Mouse (Mus musculus): ENCODE data around the gene Csmd2. TPM values are rescaled to one million over a fixed set of nuclear protein-coding genes. Genes with fewer than 3 reads are reported as not detected.

Csmd2 gene
- polyA plus RNA-seq, 1 experiment, result 0.03 TPM

- Histone ChIP-seq H3K27ac (ENCODE audit: insufficient read depth, low read depth, low read length) (no peak overlapping the region), H3K36me3 (ENCODE audit: control insufficient read depth, insufficient read depth, low read length) (no peaks in the 10 kb centered on the region), H3K4me1 (ENCODE audit: control insufficient read depth, insufficient read depth, low read length) (no peaks in the 10 kb centered on the region), H3K27me3 (replicated peaks; ENCODE audit: control insufficient read depth, insufficient read depth, low read length) (no peaks in the 10 kb centered on the region), H3K4me3 (ENCODE audit: insufficient read depth, low read depth, low read length) (no peak overlapping the region)
- no peak for TF ChIP-seq POLR2A (IDR thresholded peaks at IDR 0.05; ENCODE audit: low read depth, low read length)
- DNase-seq, result no peak
- 81% methylated on average over 3 of the region's 3 CpGs for WGBS
Observed at GRCm38 (mm10) chr4:127972976-127973375, 14.7 kb upstream of the Csmd2 start.

- DNase-seq, result no peak
- Histone ChIP-seq H3K27ac (ENCODE audit: insufficient read depth, low read depth, low read length) (no peak overlapping the region), H3K4me1 (ENCODE audit: control insufficient read depth, insufficient read depth, low read length) (no peaks in the 10 kb centered on the region), H3K27me3 (replicated peaks; ENCODE audit: control insufficient read depth, insufficient read depth, low read length) (no peaks in the 10 kb centered on the region), H3K4me3 (ENCODE audit: insufficient read depth, low read depth, low read length) (no peak overlapping the region), H3K36me3 (ENCODE audit: control insufficient read depth, insufficient read depth, low read length) (no peaks in the 10 kb centered on the region)
- TF ChIP-seq CTCF (conservative IDR thresholded peaks at IDR 0.05; ENCODE audit: insufficient read depth, insufficient read length, low read depth, low read length), result no peak
- TF ChIP-seq POLR2A (IDR thresholded peaks at IDR 0.05; ENCODE audit: low read depth, low read length), result no peak
- WGBS, result 83% methylated on average over 6 of the region's 6 CpGs
Observed at GRCm38 (mm10) chr4:127981125-127981524, 6.5 kb upstream of the Csmd2 start.

DNA sequence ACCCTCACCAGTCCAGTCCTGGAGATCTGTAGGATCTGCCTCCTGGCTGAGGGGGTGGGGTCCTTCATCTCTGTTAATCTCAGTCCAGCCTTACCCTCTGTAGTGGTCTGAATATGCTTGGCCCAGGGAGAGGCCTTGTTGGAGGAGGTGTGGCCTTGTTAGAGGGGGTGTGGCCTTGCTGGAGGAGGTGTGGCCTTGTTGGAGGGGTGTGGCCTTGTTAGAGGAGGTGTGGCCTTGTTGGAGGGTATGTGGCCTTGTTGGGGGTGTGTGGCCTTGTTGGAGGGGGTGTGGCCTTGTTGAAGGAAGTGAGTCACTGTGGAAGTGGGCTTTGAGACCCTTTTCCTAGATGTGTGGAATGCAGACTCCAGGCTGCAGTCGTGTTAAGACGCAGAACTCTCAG, 3.2 kb upstream of the Csmd2 start:
- DNase-seq, result no peak
- no peak for TF ChIP-seq CTCF (conservative IDR thresholded peaks at IDR 0.05; ENCODE audit: insufficient read depth, insufficient read length, low read depth, low read length)
- TF ChIP-seq POLR2A (IDR thresholded peaks at IDR 0.05; ENCODE audit: low read depth, low read length), result no peak
- H3K27ac ChIP-seq (ENCODE audit: insufficient read depth, low read depth, low read length), result no peak overlapping the region
- no peaks in the 10 kb centered on the region for H3K4me1 ChIP-seq (ENCODE audit: control insufficient read depth, insufficient read depth, low read length)
- no peaks in the 10 kb centered on the region for H3K36me3 ChIP-seq (ENCODE audit: control insufficient read depth, insufficient read depth, low read length)
- WGBS, result 85% methylated on average over 2 of the region's 2 CpGs
- 0 out of 2 replicates have a peak, but pooled peaks cover 1% of the 10 kb centered on the region for H3K27me3 ChIP-seq (replicated peaks; ENCODE audit: control insufficient read depth, insufficient read depth, low read length)
- no peak overlapping the region for H3K4me3 ChIP-seq (ENCODE audit: insufficient read depth, low read depth, low read length)

GRCm38 (mm10) chr4:127985874-127986273, 1.8 kb upstream of the Csmd2 start:
- WGBS, result 12% methylated on average over 10 of the region's 10 CpGs
- 0 out of 2 replicates have a peak, but pooled peaks cover 1% of the 10 kb centered on the region for H3K27me3 ChIP-seq (replicated peaks; ENCODE audit: control insufficient read depth, insufficient read depth, low read length)
- TF ChIP-seq CTCF (conservative IDR thresholded peaks at IDR 0.05; ENCODE audit: insufficient read depth, insufficient read length, low read depth, low read length) (no peak), POLR2A (IDR thresholded peaks at IDR 0.05; ENCODE audit: low read depth, low read length) (no peak)

DNA sequence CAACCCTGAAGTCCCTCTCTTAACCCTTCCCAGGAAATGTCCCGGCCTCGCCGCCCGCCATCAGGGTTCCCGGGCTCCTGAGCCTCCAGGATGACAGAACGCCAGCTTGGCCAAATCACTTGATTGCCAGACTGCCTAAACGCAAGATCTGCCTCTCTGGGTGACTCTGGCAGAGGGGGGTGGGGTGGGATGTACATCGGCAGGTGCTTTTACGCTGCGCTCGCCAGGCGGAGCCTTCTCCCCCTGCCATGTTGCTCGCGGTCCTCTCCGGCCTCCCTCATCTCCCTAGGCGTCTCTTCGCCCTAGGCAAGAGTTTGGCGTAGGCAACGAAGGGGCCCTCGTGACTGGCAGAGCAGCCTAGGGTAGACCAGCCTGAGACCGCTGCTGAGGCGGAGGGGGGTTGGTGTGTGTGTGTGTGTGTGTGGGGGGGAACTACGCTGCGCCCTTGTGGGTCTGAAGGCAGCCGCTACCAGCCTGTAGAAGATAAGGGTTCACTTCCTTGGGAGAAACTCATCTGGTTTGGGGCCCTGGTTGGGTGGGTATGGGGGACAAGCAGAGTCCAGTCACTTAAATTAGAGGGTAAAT, 1.1 kb upstream of the Csmd2 start:
- H3K27me3 ChIP-seq (replicated peaks; ENCODE audit: control insufficient read depth, insufficient read depth, low read length), result 0 out of 2 replicates have a peak, but pooled peaks cover 1% of the 10 kb centered on the region
- H3K36me3 ChIP-seq (ENCODE audit: control insufficient read depth, insufficient read depth, low read length), result no peaks in the 10 kb centered on the region
- no peaks in the 10 kb centered on the region for H3K4me1 ChIP-seq (ENCODE audit: control insufficient read depth, insufficient read depth, low read length)
- H3K4me3 ChIP-seq (ENCODE audit: insufficient read depth, low read depth, low read length), result no peak overlapping the region
- TF ChIP-seq POLR2A (IDR thresholded peaks at IDR 0.05; ENCODE audit: low read depth, low read length), result no peak
- no peak for TF ChIP-seq CTCF (conservative IDR thresholded peaks at IDR 0.05; ENCODE audit: insufficient read depth, insufficient read length, low read depth, low read length)
- WGBS, result 2% methylated on average over 25 of the region's 25 CpGs
- no peak overlapping the region for H3K27ac ChIP-seq (ENCODE audit: insufficient read depth, low read depth, low read length)
- DNase-seq, result no peak

More at GRCm38 (mm10) chr4:127985874-127986273, 1.8 kb upstream of the Csmd2 start:
- Histone ChIP-seq H3K27ac (ENCODE audit: insufficient read depth, low read depth, low read length) (no peak overlapping the region), H3K36me3 (ENCODE audit: control insufficient read depth, insufficient read depth, low read length) (no peaks in the 10 kb centered on the region), H3K4me1 (ENCODE audit: control insufficient read depth, insufficient read depth, low read length) (no peaks in the 10 kb centered on the region), H3K4me3 (ENCODE audit: insufficient read depth, low read depth, low read length) (no peak overlapping the region)
- no peak for DNase-seq

DNA sequence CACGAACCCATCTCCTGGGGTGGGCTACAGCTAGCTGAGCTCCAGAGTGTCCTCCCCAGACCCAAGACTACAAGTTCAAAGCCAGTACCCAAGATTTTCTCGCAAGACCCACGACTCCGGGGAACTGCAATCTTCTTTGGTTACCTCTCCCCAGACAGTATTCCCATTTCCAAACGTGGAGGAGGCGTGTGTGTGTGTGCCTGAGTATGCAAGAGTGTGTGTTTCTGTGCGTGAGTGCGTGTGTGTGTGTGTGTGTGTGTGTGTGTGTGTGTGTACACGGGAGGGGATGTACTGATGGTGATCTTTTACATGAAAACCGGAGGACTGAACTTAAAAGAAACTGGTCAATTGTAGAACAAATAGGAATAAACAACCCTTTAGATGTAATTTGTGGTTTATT, 387 bp upstream of the Csmd2 start:
- H3K36me3 ChIP-seq (ENCODE audit: control insufficient read depth, insufficient read depth, low read length), result no peaks in the 10 kb centered on the region
- no peak overlapping the region for H3K4me3 ChIP-seq (ENCODE audit: insufficient read depth, low read depth, low read length)
- TF ChIP-seq CTCF (conservative IDR thresholded peaks at IDR 0.05; ENCODE audit: insufficient read depth, insufficient read length, low read depth, low read length) (no peak), POLR2A (IDR thresholded peaks at IDR 0.05; ENCODE audit: low read depth, low read length) (no peak)
- no peak overlapping the region for H3K27ac ChIP-seq (ENCODE audit: insufficient read depth, low read depth, low read length)
- 0 out of 2 replicates have a peak, but pooled peaks cover 1% of the 10 kb centered on the region for H3K27me3 ChIP-seq (replicated peaks; ENCODE audit: control insufficient read depth, insufficient read depth, low read length)
- H3K4me1 ChIP-seq (ENCODE audit: control insufficient read depth, insufficient read depth, low read length), result no peaks in the 10 kb centered on the region
- 3% methylated on average over 10 of the region's 10 CpGs for WGBS
- DNase-seq, result no peak

- no peak for DNase-seq
- Histone ChIP-seq H3K36me3 (ENCODE audit: control insufficient read depth, insufficient read depth, low read length) (no peaks in the 10 kb centered on the region), H3K4me3 (ENCODE audit: insufficient read depth, low read depth, low read length) (no peak overlapping the region), H3K27me3 (replicated peaks; ENCODE audit: control insufficient read depth, insufficient read depth, low read length) (0 out of 2 replicates have a peak, but pooled peaks cover 1% of the 10 kb centered on the region), H3K4me1 (ENCODE audit: control insufficient read depth, insufficient read depth, low read length) (no peaks in the 10 kb centered on the region), H3K27ac (ENCODE audit: insufficient read depth, low read depth, low read length) (no peak overlapping the region)
- TF ChIP-seq CTCF (conservative IDR thresholded peaks at IDR 0.05; ENCODE audit: insufficient read depth, insufficient read length, low read depth, low read length), result no peak
- TF ChIP-seq POLR2A (IDR thresholded peaks at IDR 0.05; ENCODE audit: low read depth, low read length), result no peak
- 1% methylated on average over 39 of the region's 39 CpGs for WGBS
Observed at GRCm38 (mm10) chr4:127988526-127989180, 996 bp downstream of the Csmd2 start.
